Mouse (Mus musculus) ES-CJ7 (cell line): ENCODE measurements at regions not wholly inside any gene's neighbourhood (a gene's known extent, or its start where the extent isn't known, plus 50 kb on each side); places are given as distances from the start of the nearest gene placed in this dataset.

ENCODE experiments used
- DNase-seq: peaks from one replicate; pipeline ENCODE4 v3.0.0; 2011; ENCODE audit warnings: low read depth, low spot score

GRCm38 (mm10) chr13:57189246-57189645 lies 293.5 kb upstream of the Trpc7 start:
- DNase-seq, result no peak

- DNase-seq, result no peak
Measured at GRCm38 (mm10) chr13:57186168-57186567, 290.4 kb upstream of the Trpc7 start.

- DNase-seq, result no peak
Measured at GRCm38 (mm10) chr13:57170180-57170579, 274.4 kb upstream of the Trpc7 start.

GRCm38 (mm10) chr13:57169621-57170020 lies 273.8 kb upstream of the Trpc7 start:
- DNase-seq, result no peak

- DNase-seq, result no peak
Measured at GRCm38 (mm10) chr13:57165367-57165766, 269.6 kb upstream of the Trpc7 start.

- DNase-seq, result peak; percentile 66
Measured at GRCm38 (mm10) chr13:57152787-57153186, 257.0 kb upstream of the Trpc7 start.

- no peak for DNase-seq
Measured at GRCm38 (mm10) chr13:57147623-57148022, 251.8 kb upstream of the Trpc7 start.

- no peak for DNase-seq
Measured at GRCm38 (mm10) chr13:57146708-57147107, 250.9 kb upstream of the Trpc7 start.

- DNase-seq, result no peak
Measured at GRCm38 (mm10) chr13:57145782-57146181, 250.0 kb upstream of the Trpc7 start.

GRCm38 (mm10) chr13:57142851-57143250 lies 247.1 kb upstream of the Trpc7 start:
- DNase-seq, result no peak

GRCm38 (mm10) chr13:57142441-57142840 lies 246.6 kb upstream of the Trpc7 start:
- no peak for DNase-seq

- DNase-seq, result no peak
Measured at GRCm38 (mm10) chr13:57115936-57116335, 220.1 kb upstream of the Trpc7 start.

GRCm38 (mm10) chr13:57107956-57108355 lies 212.2 kb upstream of the Trpc7 start:
- DNase-seq, result peak; percentile 43

GRCm38 (mm10) chr13:57099601-57100000 lies 203.8 kb upstream of the Trpc7 start:
- no peak for DNase-seq

- no peak for DNase-seq
Measured at GRCm38 (mm10) chr13:57091886-57092285, 196.1 kb upstream of the Trpc7 start.

- no peak for DNase-seq
Measured at GRCm38 (mm10) chr13:57089381-57090075, 193.7 kb upstream of the Trpc7 start.

GRCm38 (mm10) chr13:57087966-57088365 lies 192.2 kb upstream of the Trpc7 start:
- no peak for DNase-seq

GRCm38 (mm10) chr13:57087398-57087797 lies 191.6 kb upstream of the Trpc7 start:
- DNase-seq, result no peak

GRCm38 (mm10) chr13:57083751-57084150 lies 188.0 kb upstream of the Trpc7 start:
- no peak for DNase-seq

GRCm38 (mm10) chr13:57070479-57070878 lies 174.7 kb upstream of the Trpc7 start:
- peak; percentile 53 for DNase-seq

GRCm38 (mm10) chr13:57061656-57062055 lies 165.9 kb upstream of the Trpc7 start:
- DNase-seq, result no peak

- no peak for DNase-seq
Measured at GRCm38 (mm10) chr13:57061074-57061473, 165.3 kb upstream of the Trpc7 start.

GRCm38 (mm10) chr13:57056786-57057185 lies 161.0 kb upstream of the Trpc7 start:
- DNase-seq, result no peak
